Mouse (Mus musculus) lung, postnatal 36 days (tissue): ENCODE measurements around the gene Ofcc1.
A peak's percentile ranks its signal among the peaks of the same experiment; 100 is the strongest.

Source experiments
- DNase-seq: peaks from one replicate; pipeline ENCODE4 v3.0.0; 2022; ENCODE audit warnings: mixed read lengths

The Ofcc1 gene

DNA sequence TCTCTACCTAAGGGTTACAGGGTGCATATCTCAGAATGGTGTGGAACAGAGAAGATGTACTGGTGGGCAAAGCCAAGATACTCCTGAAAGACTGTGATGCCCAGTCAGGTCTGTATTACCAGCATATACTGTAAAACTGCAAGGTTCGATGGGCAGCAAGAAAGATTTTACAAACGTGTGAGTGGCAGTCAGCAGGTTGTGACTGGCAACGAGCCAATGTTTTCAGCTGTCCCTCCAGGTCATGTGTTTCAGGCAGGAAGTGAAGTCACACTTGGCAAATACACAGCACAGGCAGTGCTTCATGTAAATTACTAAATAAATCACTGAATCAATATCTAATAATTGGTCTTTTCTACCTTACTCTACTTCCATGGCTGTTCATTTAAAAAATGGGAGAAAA, at the start of gene Ofcc1:
TSS of gene Ofcc1 (minus strand) at position 163 of the 400 bp plus-strand sequence.
- DNase-seq, result peak; percentile 19

DNA sequence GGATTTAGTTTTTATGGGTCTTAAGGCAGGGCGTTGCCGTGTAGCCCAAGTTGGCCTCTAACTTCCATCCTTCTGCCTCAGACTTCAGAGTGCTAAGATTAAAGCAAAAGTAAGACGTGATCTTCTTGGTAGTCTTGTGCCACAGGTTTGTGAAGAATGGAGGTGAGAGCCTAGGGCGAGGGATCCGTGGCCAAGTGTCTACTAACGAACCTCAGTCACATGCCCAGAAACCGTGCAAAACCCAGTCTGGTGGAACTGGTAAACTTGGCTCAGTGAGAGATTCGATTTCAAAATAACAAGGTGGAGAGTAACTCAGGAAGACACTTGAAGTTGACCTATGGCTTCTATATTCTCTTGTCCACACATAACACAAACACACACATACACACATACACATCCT, 28.9 kb upstream of the Ofcc1 start:
- DNase-seq, result no peak

DNA sequence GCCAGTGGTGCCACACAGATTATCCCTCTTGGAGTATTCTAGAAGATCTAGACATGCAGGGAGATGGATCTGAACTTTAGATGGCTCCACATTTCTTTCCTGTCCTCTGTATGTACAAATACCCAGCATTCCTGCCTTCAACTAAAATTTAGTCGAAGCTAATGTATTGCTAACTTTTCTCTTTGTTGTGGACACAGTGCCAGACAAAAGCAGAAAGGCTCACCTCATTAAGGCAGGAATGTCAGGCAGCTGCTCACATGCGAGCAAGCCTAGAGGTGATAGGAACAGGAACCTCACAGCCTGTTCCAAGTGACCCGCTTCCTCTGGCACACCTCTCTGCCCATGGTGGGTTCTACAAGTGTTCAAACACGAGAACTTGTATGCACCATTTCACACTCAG, 26.2 kb upstream of the Ofcc1 start:
- DNase-seq, result no peak

DNA sequence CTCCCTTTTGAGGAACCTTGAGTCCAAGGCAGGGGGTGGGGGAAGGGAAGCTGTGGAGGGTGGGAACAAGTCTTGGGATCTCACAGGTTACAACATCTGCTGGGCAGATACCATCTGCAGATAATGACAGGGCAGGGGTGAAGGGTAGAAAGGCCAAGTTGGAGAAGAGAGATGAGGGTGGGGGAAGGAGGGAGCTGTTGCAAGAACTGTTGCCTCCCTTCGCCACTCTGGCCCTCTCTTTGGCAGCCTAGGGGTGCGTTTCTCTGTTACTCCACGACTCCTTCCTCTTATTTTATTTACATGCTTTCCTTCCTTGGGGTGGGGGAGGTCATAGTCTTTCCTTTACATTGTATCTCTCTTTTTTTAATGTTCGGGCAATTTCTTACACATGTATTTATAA, 23.7 kb upstream of the Ofcc1 start:
- no peak for DNase-seq

DNA sequence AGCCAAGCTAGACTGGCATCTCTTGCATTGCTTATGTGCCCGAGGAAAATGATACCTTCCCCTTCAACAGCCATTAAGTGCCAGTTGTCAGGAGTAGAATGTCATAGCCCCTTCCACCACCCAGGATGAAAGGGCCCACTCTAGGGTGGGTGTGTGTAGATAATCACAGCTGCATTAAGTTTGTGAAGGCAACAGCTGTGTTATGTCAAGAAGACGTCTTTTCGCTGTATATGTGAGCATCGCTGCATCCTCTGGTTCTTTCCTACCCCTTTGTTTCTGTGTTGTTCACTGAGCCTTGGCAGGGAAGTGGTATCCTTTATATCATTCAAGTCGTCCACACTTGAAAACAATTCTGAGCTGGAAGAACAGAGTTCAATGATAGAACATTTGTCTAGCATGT, 15.5 kb upstream of the Ofcc1 start:
- no peak for DNase-seq

DNA sequence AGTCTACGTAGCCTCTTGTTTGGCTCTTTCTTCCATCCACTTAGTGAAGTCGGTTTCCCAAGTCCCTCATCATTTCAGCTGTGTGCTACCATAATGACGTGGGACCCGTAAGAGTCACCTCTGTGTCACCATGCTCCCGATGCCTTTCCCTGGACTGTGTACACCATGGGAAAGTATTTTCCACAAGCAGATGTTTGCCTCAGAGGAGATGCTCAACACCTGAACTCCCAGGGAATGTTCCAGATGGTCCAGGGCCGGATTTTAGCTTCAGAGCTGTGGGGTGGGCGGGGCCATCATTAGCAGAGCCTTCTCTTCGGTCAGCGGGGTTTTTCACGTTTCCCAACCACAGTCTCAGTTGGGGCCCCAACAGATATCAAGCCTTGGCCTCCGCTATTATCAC, 5.5 kb upstream of the Ofcc1 start:
- DNase-seq, result no peak

DNA sequence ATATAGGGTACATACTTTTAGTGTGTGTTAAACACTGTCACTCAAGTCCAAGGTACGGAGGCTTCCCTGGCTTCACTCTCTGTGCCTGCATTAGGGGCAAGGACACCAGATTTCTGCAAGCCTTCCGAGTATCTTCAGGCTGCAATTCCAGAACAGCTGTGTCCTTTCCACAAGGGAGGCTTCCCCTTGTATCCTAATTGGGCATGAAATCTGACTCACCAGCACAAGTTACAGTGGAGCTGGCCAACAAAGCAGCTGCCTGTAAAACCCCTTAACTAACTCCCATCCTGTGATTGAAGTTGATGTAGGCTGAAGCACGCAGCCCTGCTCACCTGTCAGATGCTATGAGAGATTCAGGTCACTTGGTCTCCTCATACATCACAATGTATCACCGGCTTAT, 3.6 kb upstream of the Ofcc1 start:
- DNase-seq, result no peak

DNA sequence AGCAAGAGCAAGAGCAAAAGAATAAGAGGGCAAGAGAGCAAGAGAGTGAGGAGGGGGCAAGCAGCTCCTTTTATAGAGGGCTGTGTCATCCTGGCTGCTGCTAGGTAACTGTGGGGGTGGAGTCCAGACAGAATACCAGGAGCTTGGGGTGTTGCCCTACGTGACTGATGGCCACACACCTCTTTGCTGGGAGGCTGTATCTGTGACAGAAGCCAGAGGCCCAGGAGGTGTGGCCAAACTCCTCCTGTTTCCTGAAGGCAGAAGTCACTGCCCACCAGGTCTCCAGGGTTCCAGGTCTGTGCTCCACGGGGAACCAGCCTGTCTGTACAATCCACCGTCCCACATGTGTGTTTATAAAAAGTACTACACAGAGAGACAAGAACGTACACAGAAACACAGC, 558 bp downstream of the Ofcc1 start:
- no peak for DNase-seq

DNA sequence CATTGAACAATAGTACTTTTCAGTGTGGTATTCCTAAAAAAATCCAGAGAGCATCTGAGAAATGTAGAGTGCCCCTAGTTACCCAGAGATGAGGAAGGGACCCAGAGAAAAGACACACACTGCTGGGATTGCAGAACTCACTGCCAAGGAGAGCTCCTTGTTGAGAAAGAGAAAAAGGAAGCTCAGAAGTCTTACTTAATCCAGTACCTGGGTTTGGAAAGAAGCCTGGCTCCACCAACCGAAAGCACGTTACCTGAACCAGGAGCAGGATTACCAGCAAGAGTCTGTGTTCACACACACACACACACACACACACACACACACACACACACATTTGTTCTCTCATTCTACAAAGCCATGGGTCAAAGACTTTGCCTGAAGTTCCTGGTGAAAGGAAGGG, 14.2 kb downstream of the Ofcc1 start:
- DNase-seq, result no peak

DNA sequence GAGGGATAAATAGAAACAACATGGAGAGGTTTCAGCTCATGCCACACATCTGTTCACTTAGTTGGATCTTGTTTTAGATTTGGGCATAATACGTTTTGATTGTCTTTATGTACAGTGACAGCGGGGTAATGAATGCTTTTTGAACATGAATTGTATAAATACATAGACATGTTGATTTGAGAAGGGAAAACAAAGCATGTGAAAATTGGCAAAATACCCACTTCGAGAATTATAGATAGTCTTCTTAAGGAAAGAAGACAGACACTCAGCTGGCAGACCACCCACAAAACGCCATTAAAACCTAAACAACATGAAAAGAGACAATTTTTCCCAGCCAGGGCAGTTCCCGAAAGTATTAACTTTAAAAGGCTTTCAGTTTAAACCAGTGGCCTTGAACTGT, 37.9 kb downstream of the Ofcc1 start:
- no peak for DNase-seq

DNA sequence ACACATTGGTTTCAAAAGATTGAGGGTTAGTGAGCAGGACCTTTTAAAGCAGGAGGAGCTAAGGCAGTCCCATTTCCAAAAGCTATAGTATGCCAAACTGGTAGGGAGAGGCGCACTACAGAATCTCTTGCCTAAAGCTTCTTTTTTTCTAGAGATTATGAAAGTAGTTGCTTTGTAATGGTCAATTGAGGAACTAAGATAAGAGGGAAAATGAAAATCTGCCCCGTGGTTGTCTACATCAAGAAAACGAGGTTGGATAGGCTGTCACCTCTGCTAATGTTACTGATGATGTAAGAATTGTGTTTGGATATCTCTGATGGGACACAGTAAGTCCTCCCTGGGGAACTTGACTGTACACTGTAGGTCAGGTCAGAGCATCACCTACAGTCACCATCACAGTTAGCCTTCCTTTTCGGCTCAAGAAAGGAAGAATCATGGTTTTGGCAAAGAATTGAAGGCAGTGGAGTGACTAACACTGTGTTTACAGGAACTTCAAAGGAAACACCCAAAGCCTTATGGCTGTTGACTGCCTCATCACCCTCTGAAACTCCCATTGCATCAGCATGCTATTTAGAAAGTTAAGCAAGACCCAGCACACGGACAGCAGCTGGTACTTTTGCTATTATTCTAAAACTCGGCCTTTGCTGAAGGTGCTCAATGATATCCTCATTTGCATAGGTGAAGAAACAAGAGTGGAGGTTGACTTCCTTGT, 40.3 kb downstream of the Ofcc1 start:
- DNase-seq, result no peak

DNA sequence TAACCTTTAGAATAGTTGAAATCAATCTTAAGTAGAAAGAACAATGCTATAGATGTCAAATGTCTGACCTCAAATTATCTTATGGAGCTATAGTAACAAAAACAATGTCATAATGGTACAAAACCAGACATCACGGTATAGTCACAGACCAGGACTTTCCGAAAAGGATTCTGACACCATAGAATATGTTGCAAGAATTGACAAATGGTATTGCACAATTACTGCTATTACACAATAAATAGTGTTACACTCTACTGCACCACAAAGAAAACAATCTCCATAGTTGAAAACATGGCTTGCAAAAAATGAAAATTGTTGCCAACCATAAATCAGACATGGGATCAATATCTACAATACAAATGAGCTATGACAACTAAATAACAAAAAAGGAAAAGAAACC, 43.5 kb downstream of the Ofcc1 start:
- no peak for DNase-seq

DNA sequence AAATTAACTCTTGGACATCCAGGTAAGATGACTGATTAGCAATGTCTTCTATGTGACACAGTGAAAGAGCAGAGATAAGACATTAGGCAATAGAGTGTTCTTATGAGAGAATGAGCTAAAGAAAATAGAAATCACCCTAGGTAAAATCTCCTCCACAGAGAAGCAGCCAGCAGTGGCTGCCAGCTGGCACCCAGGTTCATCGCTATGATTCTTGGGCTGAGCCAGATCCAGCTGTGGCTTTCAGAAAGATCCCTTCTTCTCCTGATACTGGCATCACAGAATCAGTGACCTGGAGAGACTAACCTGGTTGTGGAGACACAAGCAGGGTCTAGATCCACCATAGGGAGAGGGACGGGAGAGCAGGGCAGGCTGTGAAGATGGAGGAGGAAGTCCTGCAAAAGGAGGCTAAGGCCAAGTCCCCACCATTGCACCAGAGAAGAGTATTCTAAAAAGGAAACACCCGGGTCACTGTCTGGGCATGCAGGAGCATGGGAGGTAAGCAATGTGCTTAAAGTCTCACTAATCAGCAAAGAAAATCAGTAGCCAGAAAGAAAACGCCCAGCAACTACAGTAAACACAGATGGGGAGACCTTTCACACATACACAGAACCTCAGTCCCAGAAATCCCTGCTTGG, 46.0 kb downstream of the Ofcc1 start:
- no peak for DNase-seq

DNA sequence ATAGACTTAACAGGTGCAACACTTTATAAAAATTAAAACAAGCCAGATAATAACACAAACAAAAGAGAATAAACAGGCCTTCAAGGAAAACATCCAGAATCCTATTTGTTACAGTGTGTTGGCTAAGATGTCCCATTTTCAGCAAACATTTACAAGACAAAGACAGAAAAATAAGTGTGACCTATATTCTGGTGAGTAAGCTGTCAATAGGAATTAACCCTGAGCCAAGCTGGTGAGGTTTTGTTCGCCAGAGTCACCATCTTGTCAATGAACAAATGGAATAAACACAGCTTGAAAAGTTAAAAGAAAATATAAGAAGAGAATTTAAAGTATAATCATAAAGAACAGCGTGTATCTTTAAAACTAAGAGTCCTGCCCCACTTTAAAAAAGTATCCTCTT, 68.4 kb downstream of the Ofcc1 start:
- DNase-seq, result no peak

DNA sequence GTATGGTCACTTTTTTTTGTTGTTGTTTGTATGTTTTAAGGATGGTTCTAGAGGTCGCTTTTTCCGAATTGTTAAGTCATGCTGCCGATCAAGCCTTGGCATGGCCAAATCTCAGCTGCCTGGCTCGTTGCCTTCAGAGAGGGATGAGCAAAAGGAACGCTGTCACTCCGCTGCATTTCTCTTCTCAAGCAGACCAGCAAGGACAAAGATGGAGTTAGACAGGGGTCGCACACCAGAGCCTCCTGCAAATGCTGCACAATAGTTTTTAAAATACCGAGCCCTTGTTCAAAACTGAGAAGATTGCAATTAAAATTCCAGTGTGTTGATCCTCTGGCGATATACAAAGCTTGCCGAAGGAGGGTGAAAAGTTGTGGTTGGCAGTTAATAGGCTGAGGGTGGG, 70.4 kb downstream of the Ofcc1 start:
- no peak for DNase-seq

DNA sequence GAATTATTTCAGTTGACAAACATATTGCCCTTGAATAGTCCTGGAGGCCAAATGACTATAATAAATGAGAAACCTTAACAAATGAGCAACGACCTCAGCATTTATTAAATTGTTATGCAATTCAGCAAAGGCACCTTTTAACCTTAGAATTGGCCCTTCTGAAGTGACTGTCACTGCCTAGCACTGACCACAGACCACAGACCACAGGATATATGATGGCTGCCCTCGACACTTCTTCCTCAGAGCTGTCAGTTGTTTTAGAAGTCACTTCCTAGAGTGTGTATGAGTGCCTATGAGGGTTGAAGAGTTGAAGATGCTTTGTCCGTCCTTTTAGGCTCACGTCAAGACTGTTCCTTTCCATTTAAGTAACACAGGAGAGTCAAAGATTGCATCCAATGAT, 72.6 kb downstream of the Ofcc1 start:
- no peak for DNase-seq

DNA sequence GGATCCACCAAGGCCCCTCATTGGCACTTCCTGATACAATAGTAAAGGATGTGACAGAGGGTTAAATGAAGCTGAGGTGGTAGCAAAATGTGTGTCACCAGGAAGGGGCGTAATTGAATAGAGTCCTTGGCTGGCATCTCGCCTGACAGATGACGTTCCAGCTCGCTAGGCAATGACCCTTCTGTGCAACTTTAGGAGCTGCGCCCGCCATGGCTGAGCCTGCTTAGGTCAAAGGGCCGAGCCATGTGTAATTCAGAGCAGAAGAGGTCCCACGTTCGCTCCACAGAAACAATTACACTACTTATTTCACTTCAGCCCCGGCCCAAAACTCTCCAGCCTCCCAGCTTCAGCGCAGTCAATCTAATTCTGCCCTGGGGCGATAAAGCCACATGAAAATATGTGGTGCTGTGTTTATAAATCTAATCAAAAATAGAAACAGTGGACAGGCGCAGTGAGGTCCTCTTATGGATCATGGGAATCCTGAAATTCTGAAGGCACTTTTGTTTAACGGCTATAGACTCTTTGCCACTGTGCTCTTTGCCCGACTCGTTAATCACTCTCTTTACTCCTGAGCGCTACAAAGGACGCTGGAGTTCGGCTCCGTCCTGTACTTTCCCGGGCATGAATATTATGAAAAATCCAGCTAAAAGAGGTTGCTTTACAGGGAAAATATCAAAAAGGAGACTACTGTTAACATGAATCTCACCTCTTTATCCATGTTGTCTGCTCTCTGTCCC, 73.8 kb downstream of the Ofcc1 start:
- no peak for DNase-seq

DNA sequence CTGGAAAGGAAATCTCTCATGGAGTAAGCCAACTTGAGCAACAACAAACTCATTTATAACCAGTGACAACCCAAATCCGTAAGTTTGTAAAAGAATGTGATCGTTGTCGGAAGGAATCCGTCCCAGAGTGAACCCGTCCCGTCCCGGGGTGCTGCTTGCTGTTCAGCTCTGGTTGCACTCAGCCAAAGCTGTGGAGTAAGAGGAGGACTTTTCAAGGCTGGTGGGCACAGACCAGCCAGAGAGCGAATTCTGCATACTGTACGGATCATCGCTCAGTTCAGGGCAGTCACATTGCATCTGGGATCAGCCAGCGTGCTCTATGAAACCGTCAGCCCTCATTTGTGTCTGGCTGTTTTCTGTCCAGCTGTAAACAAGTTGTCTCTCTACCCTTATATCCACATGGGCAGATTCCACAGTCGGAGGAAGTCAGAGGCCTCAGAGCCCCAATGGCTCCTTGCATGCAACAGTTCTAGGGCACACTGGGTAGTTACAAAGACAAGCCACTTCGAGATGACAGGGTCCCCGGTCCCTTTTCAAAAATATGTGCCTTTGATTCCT, 75.9 kb downstream of the Ofcc1 start:
- DNase-seq, result peak; percentile 0

DNA sequence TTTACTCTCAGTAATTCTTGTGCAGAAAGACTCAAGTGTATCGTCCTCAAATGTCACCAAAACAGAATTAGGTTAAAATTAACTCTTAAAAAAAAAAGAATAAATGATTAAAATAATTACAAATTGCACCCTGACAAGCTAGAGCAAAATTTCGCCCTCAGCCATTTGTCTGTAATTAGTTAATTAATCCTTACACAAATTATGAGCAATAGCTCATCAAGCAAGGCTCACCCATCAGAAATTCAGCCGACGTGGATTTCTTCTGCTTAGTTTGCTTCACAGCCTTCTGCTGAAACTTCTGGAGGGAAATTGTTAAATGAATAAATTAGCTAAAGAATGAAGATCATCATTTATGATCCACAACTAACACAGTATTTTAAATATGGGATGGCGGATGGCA, 80.6 kb downstream of the Ofcc1 start:
- no peak for DNase-seq

DNA sequence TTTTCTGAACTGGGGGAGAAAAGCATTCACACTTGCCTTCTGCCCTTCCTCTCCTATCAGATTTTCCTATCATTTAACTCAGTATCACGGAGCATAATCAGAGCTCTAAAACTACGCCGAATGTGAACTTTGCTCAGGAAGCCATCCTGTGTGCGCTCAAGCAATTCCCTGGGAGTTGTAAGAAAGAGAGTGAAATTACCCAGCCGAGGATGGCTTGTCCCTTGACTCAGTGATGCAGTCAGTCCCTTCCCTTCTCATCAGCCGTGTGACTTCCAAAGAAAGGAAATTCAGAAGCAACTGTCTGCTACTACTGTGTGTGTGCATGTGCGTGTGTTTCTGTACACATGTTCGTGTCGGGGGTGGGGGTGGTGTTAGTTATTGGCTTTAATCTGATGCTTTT, 93.7 kb downstream of the Ofcc1 start:
- DNase-seq, result no peak

DNA sequence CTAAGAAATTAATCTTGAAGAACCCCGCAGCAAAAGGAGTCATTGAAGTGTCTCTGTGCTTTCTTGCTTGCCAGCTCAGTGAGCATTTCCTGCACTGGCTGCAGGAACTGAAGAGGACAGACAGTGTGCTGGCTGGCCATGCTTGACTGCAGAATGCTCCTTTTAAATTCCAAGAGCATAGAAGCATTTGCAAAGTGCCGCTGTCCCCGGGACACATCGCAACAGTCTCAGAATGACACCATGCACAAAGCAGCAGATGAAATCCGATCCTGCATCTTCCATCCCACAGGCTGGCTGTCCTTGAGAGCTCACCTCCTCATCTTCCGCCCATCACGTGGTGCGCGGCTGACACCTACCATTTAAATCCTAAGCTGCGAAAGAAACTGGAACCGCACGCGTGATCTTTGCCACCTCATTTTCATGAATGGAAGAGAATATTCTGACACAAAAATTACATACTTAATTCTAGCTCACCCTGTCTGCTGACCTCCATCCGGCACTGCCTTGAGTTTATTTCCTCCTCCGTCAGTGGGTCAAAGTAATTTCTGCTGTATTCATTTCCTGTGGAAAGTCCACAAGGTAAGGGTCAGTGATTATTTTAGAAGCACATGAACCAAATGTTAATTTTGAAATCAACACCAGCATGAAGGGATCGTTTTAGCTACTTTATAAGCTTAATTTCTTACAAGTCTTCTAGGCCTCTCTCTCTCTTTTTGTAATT, 98.0 kb downstream of the Ofcc1 start:
- DNase-seq, result no peak

DNA sequence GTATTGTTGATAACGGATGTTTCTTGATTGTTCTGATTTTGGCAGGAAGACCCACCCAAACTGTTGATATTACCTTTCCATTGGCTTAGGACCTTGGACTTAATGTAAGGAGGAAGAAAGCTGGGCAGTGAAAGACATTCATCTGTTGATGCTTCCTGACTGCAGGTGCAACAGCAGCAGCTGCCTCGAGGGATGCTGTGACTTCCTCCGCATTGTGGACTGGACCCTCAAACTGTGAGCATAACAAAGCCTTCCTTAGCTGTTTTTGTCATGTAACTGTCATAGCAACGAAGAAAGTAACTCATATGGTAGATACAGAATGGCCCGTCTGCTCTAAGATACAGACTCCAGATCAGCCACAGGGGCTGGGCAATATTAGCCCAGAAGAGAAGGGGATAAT, 102.5 kb downstream of the Ofcc1 start:
- no peak for DNase-seq

DNA sequence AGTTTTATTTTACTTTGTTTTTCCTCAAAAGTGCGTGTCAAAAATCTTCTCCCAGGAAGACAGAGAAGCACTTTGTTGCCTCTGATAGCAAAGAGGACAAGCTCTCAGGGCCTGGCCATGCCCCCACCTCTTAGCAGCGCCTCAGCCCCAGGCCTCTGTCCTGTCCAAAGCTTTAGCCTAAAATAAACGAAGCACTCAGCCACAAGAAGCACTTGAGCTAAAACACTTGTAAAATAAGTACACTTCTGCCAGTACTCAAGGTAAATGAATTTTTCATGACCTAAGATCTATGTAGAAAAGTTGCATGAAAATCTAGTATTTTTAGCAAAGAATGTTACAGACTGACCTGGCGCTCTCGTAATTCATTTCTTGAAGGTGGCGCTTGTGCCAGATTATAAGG, 117.4 kb downstream of the Ofcc1 start:
- peak; percentile 69 for DNase-seq
